Mouse (Mus musculus) ES-Bruce4 (cell line): ENCODE data around the gene Akap8l.

Source experiments
- CTCF ChIP-seq: IDR thresholded peaks from one replicate; pipeline ENCODE4 v1.8.1; 2011; ENCODE audit warnings: low read depth, low read length
- EP300 ChIP-seq: IDR thresholded peaks from 2 replicates; pipeline ENCODE4 v1.6.1; 2011; ENCODE audit warnings: low read depth, low read length; ENCODE audit not compliant: insufficient read depth

DNA sequence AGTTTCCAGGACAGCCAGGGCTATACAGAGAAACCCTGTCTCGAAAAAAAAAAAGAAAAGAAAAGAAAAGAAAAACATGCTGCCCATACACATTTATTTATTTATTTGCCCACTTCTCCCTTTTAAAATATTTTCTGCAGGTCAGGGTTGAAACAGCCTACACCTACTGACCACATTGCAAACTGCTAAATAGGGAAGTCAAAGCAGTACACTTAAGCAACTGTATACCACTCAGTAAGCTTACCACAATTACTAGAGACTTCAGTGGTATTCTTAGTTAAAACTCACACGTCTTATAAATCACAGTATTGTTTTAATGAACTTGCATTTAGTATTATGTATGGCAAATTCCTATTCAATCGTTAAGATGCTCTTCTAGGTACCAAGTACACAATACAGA lies 69.8 kb downstream of the Akap8l start:
- no peak for TF ChIP-seq CTCF
- TF ChIP-seq EP300, result no peak
